ENCODE assay signal across 29 mouse cellular contexts in the genomic region with DNA sequence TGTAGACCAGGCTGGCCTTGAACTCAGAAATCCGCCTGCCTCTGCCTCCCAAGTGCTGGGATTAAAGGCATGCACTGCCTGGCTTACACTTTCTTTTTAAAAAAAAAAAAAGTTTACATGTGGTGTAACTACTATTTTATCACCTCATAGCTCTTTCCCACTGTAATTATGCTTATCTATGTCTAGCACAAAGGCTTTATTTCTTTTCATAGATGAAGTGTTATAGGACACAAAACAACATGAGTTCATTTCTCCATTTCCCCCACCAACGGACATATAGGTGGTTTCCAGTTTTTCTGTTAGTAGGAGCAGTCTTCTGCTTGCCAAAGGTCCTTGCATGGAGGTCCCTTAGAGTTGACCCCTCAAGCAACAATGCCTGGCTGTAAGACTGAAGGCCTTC. TPM values are rescaled to one million over a fixed set of nuclear protein-coding genes. Genes with fewer than 3 reads are reported as not detected.
DNase-seq lines count a peak whose midpoint lies in the region; ATAC-seq and TF ChIP-seq lines count a peak whose summit lies in the region.
"Had no signal": no experiment of that assay in that cellular context is flagged by ENCODE, and none has a peak within 500 bp of the region (broad histone marks: within the 10 kb centered on the region; RNA-seq: fewer than 3 reads in every experiment).

No protein-coding gene starts in this region.

- DNase-seq in lung, postnatal 0 days (ENCODE audit: low spot score): peak; percentile 16
- no peak for DNase-seq in lung, postnatal 4 days
- no peak for DNase-seq in G1E (ENCODE audit: low spot score)
- DNase-seq in gastrocnemius, postnatal 36 days: no peak
- no peak for DNase-seq in midbrain, embryonic 11.5 days (ENCODE audit: low spot score, missing footprints)
- DNase-seq in retina, postnatal 1 day: no peak
- DNase-seq: adrenal gland, adult 2 months; adrenal gland, postnatal 14 days; B cell, adult 2 months; cerebellum, adult 18-20 months; cerebellum, adult 9-10 months; cerebellum, postnatal 14 days; gastrocnemius, postnatal 10 days; heart, adult 11 months had no signal

- no peaks in the 10 kb centered on the region; the same call in 1 of the 2 replicates for H3K4me1 ChIP-seq in lung, postnatal 0 days (ENCODE audit: insufficient read depth, low read depth, low read length)
- peaks cover 43% of the 10 kb centered on the region for H3K4me1 ChIP-seq in G1E (ENCODE audit: insufficient read depth, low read depth, low read length)
- peaks cover 2% of the 10 kb centered on the region for H3K4me1 ChIP-seq in brown adipose tissue, adult 24 weeks (ENCODE audit: control insufficient read depth, insufficient read depth, insufficient read length, low read length)
- no peaks in the 10 kb centered on the region for H3K4me1 ChIP-seq in midbrain, embryonic 11.5 days (ENCODE audit: control insufficient read depth, insufficient read depth, low read length)
- H3K4me1 ChIP-seq: forebrain, embryonic 10.5 days; forebrain, embryonic 13.5 days; hindbrain, embryonic 13.5 days had no signal

- ATAC-seq in lung, postnatal 0 days: peak; percentile 19; the same call in 1 of the 2 replicates
- peak; percentile 17; the same call in 1 of the 2 replicates for ATAC-seq in G1E (ENCODE audit: extremely low read depth, insufficient number of reproducible peaks, low FRiP score, poor library complexity, severe bottlenecking)
- no peak for ATAC-seq in midbrain, embryonic 11.5 days (ENCODE audit: low FRiP score)
- ATAC-seq: forebrain, embryonic 13.5 days; forebrain, embryonic 16.5 days; hindbrain, embryonic 16.5 days had no signal

- no peaks in the 10 kb centered on the region for H3K27me3 ChIP-seq in lung, postnatal 0 days (replicated peaks; ENCODE audit: insufficient read depth, low read length)
- H3K27me3 ChIP-seq in G1E (ENCODE audit: insufficient read depth, low read length): no peaks in the 10 kb centered on the region
- H3K27me3 ChIP-seq in midbrain, embryonic 11.5 days (ENCODE audit: control insufficient read depth, insufficient read depth, low read length): no peaks in the 10 kb centered on the region
- H3K27me3 ChIP-seq: forebrain, embryonic 13.5 days; hindbrain, embryonic 13.5 days had no signal

- no peak overlapping the region for H3K27ac ChIP-seq in lung, postnatal 0 days (ENCODE audit: low read length)
- H3K27ac ChIP-seq in brown adipose tissue, adult 24 weeks (replicated peaks; ENCODE audit: low read depth, low read length): peak overlapping the region; percentile 24; the same call in 1 of the 2 replicates
- H3K27ac ChIP-seq in midbrain, embryonic 11.5 days (ENCODE audit: low read depth, low read length): no peak overlapping the region
- H3K27ac ChIP-seq: forebrain, embryonic 10.5 days; forebrain, embryonic 13.5 days; hindbrain, embryonic 13.5 days had no signal

- no peak for TF ChIP-seq EP300 in lung, postnatal 0 days (IDR thresholded peaks at IDR 0.05)

- H3K9ac ChIP-seq in lung, postnatal 0 days (replicated peaks; ENCODE audit: low read depth): no peak overlapping the region
- no peak overlapping the region for H3K9ac ChIP-seq in midbrain, embryonic 11.5 days (ENCODE audit: low read length)
- H3K9ac ChIP-seq: forebrain, embryonic 13.5 days; hindbrain, embryonic 13.5 days had no signal

- intact Hi-C loops in gastrocnemius, postnatal 36 days (cut with DNase I): loop anchor here (10.0 kb wide), 2 partner anchors 137 to 187 kb away; a partner anchor contains a TSS

- no peak overlapping the region for H3K4me3 ChIP-seq in lung, postnatal 0 days (ENCODE audit: low read depth, low read length)
- H3K4me3 ChIP-seq in G1E (ENCODE audit: low read depth, low read length): no peak overlapping the region
- no peak overlapping the region for H3K4me3 ChIP-seq in brown adipose tissue, adult 24 weeks (ENCODE audit: insufficient read depth, low read depth, low read length)
- H3K4me3 ChIP-seq in midbrain, embryonic 11.5 days (ENCODE audit: low read depth, low read length): no peak overlapping the region
- H3K4me3 ChIP-seq: forebrain, embryonic 10.5 days; forebrain, embryonic 13.5 days; hindbrain, embryonic 13.5 days had no signal

- TF ChIP-seq CTCF in lung, postnatal 0 days (IDR thresholded peaks at IDR 0.05): no peak
- TF ChIP-seq CTCF in G1E (IDR thresholded peaks at IDR 0.05; ENCODE audit: low read depth, low read length): no peak

- H3K9me3 ChIP-seq in lung, postnatal 0 days (ENCODE audit: low read length): no peaks in the 10 kb centered on the region
- H3K9me3 ChIP-seq in G1E (replicated peaks): no peaks in the 10 kb centered on the region
- no peaks in the 10 kb centered on the region for H3K9me3 ChIP-seq in midbrain, embryonic 11.5 days (ENCODE audit: control insufficient read depth, low read length)
- H3K9me3 ChIP-seq: forebrain, embryonic 10.5 days; forebrain, embryonic 13.5 days; hindbrain, embryonic 13.5 days had no signal

- no peak overlapping the region for H3K4me2 ChIP-seq in lung, postnatal 0 days (replicated peaks; ENCODE audit: low read depth, low read length)
- H3K4me2 ChIP-seq in midbrain, embryonic 11.5 days: no peak overlapping the region
- H3K4me2 ChIP-seq: forebrain, embryonic 13.5 days; heart, embryonic 11.5 days; hindbrain, embryonic 13.5 days had no signal

- no peaks in the 10 kb centered on the region for H3K36me3 ChIP-seq in lung, postnatal 0 days (ENCODE audit: insufficient read depth, low read length)
- H3K36me3 ChIP-seq in G1E (replicated peaks): no peaks in the 10 kb centered on the region
- no peaks in the 10 kb centered on the region for H3K36me3 ChIP-seq in midbrain, embryonic 11.5 days (ENCODE audit: control insufficient read depth, insufficient read depth, low read length)
- H3K36me3 ChIP-seq: forebrain, embryonic 10.5 days; hindbrain, embryonic 13.5 days had no signal

- WGBS in lung, postnatal 0 days: 57% methylated on average over 2 of the region's 2 CpGs
- 73% methylated on average over 2 of the region's 2 CpGs for WGBS in midbrain, embryonic 11.5 days

RNA-seq across cellular contexts. Expression of a gene that starts 9.3 kb away (rescaled TPM):
- polyA plus RNA-seq in lung, postnatal 0 days (2015; fragmentation: Nextera tagmentation; extraction: Ambion mirVana): 0.07 and 0.32 TPM in 2 replicates
- not detected in 2 replicates for total RNA-seq in G1E (2014; fragmentation: Nextera tagmentation)
- total RNA-seq in G1E (2017): 0.11 TPM in 1 of 2 replicates, not detected in the other
- not detected in 2 replicates for polyA plus RNA-seq in G1E (2012)
- not detected in 2 replicates for polyA plus RNA-seq in brown adipose tissue, adult 24 weeks (2012; ENCODE audit: insufficient read depth, insufficient read length, missing spikeins)
- not detected for total RNA-seq in gastrocnemius, postnatal 36 days (2021)
- polyA plus RNA-seq in midbrain, embryonic 11.5 days (2014; fragmentation: Nextera tagmentation; extraction: Ambion mirVana): 0.23 TPM in 1 of 2 replicates, not detected in the other
- total RNA-seq: adrenal gland, adult 2 months; adrenal gland, postnatal 14 days; adrenal gland, postnatal 4 days; ES-E14; gastrocnemius, adult 18-20 months; gastrocnemius, postnatal 10 days; gastrocnemius, postnatal 4 days; heart, adult 8-10 months; heart, postnatal 25 days; hematopoietic stem cell, adult 5-6 weeks had no signal
- polyA plus RNA-seq: adrenal gland, adult 2 months; brain, embryonic 14.5 days had no signal

RNA-seq across cellular contexts. Expression of a gene that starts 20.0 kb away (rescaled TPM):
- polyA plus RNA-seq in lung, postnatal 0 days (2015; fragmentation: Nextera tagmentation; extraction: Ambion mirVana): 4.3 and 4.4 TPM in 2 replicates
- total RNA-seq in G1E (2014; fragmentation: Nextera tagmentation) (0.60 TPM in 1 of 2 replicates, not detected in the other), G1E (2017) (0.38 and 0.52 TPM in 2 replicates)
- polyA plus RNA-seq in G1E (2012): not detected in 2 replicates
- 1.6 and 2.2 TPM in 2 replicates for polyA plus RNA-seq in brown adipose tissue, adult 24 weeks (2012; ENCODE audit: insufficient read depth, insufficient read length, missing spikeins)
- total RNA-seq in gastrocnemius, postnatal 36 days (2021): under 1 TPM; 0.36 to 0.91 TPM
- 2.4 and 2.6 TPM in 2 replicates for polyA plus RNA-seq in midbrain, embryonic 11.5 days (2014; fragmentation: Nextera tagmentation; extraction: Ambion mirVana)
- total RNA-seq: ES-E14 had no signal
- polyA plus RNA-seq: adrenal gland, adult 2 months had no signal
